21 mouse cellular contexts compared by ENCODE assay signal in genomic region chr10:102370576-102370975, GRCm38 (mm10).
A peak's percentile ranks its signal among the peaks of the same experiment; 100 is the strongest.
DNase-seq lines count a peak whose midpoint lies in the region; ATAC-seq lines count a peak whose summit lies in the region.
"Had no signal": no experiment of that assay in that cellular context is flagged by ENCODE, and none has a peak within 500 bp of the region (broad histone marks: within the 10 kb centered on the region; RNA-seq: fewer than 3 reads in every experiment).

No protein-coding gene starts in this region.

- DNase-seq in ES-CJ7 (ENCODE audit: low read depth, low spot score): peak; percentile 82
- peak; percentile 94 for DNase-seq in R1 (ENCODE audit: low read depth, low spot score)
- DNase-seq in forebrain, embryonic 11.5 days (ENCODE audit: low spot score): no peak
- DNase-seq in gastrocnemius, postnatal 4 days (ENCODE audit: low spot score in 2 of 2): no peak
- DNase-seq in ovary, postnatal 36 days (ENCODE audit: low spot score): no peak
- DNase-seq: adrenal gland, adult 8-10 months; adrenal gland, postnatal 14 days; adrenal gland, postnatal 36 days; cerebellum, adult 11-12 months; cerebellum, adult 2 months; cerebellum, adult 9-10 months; cerebellum, postnatal 10 days; cerebellum, postnatal 25 days had no signal

- H3K27me3 ChIP-seq in forebrain, embryonic 11.5 days (ENCODE audit: control insufficient read depth, insufficient read depth, low read length): no peaks in the 10 kb centered on the region
- H3K27me3 ChIP-seq: embryonic facial prominence, embryonic 12.5 days; forebrain, embryonic 12.5 days had no signal

- H3K4me1 ChIP-seq in forebrain, embryonic 11.5 days (replicated peaks; ENCODE audit: control insufficient read depth, insufficient read depth, low read length): no peaks in the 10 kb centered on the region
- H3K4me1 ChIP-seq: embryonic facial prominence, embryonic 10.5 days; embryonic facial prominence, embryonic 12.5 days; forebrain, embryonic 12.5 days had no signal

- H3K4me2 ChIP-seq in forebrain, embryonic 11.5 days (ENCODE audit: low read depth, low read length, severe bottlenecking): no peak overlapping the region
- H3K4me2 ChIP-seq: embryonic facial prominence, embryonic 12.5 days; forebrain, embryonic 12.5 days had no signal

- no peak overlapping the region for H3K4me3 ChIP-seq in forebrain, embryonic 11.5 days (ENCODE audit: low read depth, low read length)
- H3K4me3 ChIP-seq: embryonic facial prominence, embryonic 10.5 days; embryonic facial prominence, embryonic 12.5 days; forebrain, embryonic 12.5 days had no signal

- H3K36me3 ChIP-seq in forebrain, embryonic 11.5 days (ENCODE audit: control insufficient read depth, insufficient read depth, low read length): no peaks in the 10 kb centered on the region
- H3K36me3 ChIP-seq: embryonic facial prominence, embryonic 10.5 days; embryonic facial prominence, embryonic 12.5 days; forebrain, embryonic 12.5 days; G1E had no signal

- H3K9ac ChIP-seq in forebrain, embryonic 11.5 days (ENCODE audit: low read length): no peak overlapping the region
- H3K9ac ChIP-seq: embryonic facial prominence, embryonic 12.5 days; forebrain, embryonic 12.5 days had no signal

- 90% methylated on average over 1 of the region's 1 CpGs for WGBS in forebrain, embryonic 11.5 days

- no peak overlapping the region for H3K27ac ChIP-seq in forebrain, embryonic 11.5 days (ENCODE audit: low read depth, low read length)
- H3K27ac ChIP-seq: embryonic facial prominence, embryonic 10.5 days; embryonic facial prominence, embryonic 12.5 days; forebrain, embryonic 12.5 days had no signal

- no peaks in the 10 kb centered on the region for H3K9me3 ChIP-seq in forebrain, embryonic 11.5 days (ENCODE audit: control insufficient read depth, low read length)
- H3K9me3 ChIP-seq: embryonic facial prominence, embryonic 10.5 days; embryonic facial prominence, embryonic 12.5 days; forebrain, embryonic 12.5 days; G1E had no signal

- no peak for ATAC-seq in forebrain, embryonic 11.5 days (replicated peaks; ENCODE audit: low FRiP score)
- ATAC-seq: activated CD4-positive, CD25-positive, alpha-beta regulatory T cell, adult 4 months; forebrain, embryonic 14.5 days; forebrain, embryonic 16.5 days; Patski had no signal

Comparison
In these comparisons a context has a peak if more than half of its experiments do, and no peak if none do; other contexts are left out.
1. DNase-seq: peak in ES-CJ7 (single experiment) and R1 (single experiment); none in forebrain, embryonic 11.5 days (single experiment), gastrocnemius, postnatal 4 days (0 of 2) and ovary, postnatal 36 days (single experiment).